Mouse (Mus musculus) activated CD4-positive, CD25-positive, alpha-beta regulatory T cell, adult 4 months (primary cell): Measurements from ENCODE around the gene Sh2b1. TPM values are rescaled to one million over a fixed set of nuclear protein-coding genes. Genes with fewer than 3 reads are reported as not detected.

Experiments used
- ATAC-seq: one replicate; pipeline ENCODE4 v1.8.0; 2017
- polyA plus RNA-seq, 2 experiments: library from polyadenylated mRNA; unstranded; fragments of 100-300 nt; shearing (Covaris generic); gene quantifications; one replicate each; pipeline ENCODE4 v1.2.1; 2017

Gene Sh2b1
- polyA plus RNA-seq, 2 experiments from 2014 or later, result 14.5 to 15.9 TPM

DNA sequence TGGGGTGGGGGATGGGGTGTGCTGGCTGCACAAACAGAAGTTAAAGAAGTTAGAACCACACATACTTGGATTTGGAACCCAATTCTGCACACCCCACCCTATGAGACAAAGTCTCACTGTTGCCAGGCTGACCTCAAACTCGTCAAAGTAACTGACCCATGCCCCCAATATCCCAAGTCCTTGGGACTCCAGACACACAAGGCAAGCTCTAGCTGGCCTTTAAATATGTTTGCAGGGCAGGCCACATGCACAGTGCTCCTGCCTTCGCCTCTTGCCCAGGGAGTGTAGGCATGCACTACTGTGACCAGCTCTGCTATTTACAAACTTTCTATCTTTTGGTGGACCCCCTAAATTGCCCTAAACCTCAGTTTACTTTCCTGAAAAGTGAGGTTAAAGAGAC lies 20.0 kb downstream of the Sh2b1 start:
- no peak for ATAC-seq

DNA sequence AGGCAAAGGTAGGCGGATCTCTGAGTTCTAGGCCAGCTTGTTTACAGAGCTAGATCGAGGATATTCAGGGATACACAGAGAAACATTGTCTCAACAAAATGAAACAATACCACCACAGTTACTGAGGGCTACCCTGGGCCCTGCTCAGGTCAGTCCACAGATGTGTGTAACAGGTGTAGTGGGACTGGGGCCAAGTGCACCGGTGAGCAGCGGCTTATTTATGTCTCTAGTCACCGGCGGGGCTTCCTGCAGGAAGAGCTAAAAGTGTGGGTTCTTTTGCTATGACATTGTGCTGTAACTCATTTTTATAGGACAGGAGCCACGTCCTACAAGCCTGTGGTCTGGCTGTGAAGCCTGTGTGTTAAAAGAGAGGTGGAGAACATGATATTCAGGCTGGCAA lies 21.4 kb downstream of the Sh2b1 start:
- no peak for ATAC-seq

DNA sequence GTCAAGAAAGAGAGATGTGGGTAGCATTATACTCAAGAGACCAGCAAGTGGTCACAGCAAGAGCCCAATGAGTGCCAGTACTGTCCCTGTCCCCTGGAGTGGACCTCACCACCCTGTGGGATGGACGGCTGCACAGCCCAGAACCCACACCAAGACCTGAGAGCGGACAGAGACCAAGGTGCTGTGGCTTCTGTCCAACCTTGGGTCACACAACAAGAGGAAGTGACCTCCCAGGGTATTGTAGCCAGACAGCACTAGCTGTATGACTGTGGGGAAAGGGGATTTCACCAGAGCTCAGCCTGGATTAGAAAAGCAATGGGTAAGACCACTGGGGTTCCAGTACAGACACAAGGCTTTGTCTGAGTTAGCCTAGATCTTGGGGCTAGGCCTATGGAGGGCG lies 23.0 kb downstream of the Sh2b1 start:
- ATAC-seq, result no peak

DNA sequence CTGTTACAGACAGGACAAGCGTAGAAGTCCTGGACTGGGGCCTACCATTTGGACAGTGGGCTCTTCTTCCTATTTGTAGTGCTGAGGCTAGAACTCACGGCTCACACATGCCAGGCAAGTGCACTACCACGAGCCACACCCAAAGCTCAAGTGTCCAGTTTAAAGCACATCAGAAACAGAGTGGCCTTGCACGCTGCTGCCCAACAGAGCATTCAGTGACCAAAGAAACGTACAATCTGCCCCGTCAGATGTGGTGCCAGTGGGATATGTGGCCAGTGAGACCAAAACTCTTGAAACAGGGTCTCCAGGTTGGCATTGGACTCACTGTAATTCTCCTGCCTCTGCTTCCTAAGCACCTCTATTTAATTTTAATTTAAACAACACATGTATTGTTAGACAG lies 24.6 kb downstream of the Sh2b1 start:
- no peak for ATAC-seq

DNA sequence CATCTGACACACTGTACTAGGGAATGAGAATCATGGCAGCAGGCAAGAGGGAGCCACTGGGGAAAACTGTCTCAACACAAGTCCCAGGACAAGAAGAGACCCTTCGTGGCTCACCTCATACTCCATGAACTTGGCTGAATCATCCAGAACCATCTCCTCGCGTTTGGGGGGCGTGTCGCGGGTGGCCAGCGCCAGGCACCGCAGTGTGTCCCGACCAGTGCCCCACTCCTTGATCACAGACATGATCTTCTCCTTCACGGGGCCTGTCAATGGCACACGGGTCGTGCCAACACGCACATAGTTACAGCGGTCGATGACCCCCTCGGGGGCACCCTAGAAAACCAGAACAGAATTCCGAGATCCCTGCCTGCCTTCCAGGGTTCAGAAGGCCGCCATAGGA lies 25.2 kb downstream of the Sh2b1 start:
- no peak for ATAC-seq

DNA sequence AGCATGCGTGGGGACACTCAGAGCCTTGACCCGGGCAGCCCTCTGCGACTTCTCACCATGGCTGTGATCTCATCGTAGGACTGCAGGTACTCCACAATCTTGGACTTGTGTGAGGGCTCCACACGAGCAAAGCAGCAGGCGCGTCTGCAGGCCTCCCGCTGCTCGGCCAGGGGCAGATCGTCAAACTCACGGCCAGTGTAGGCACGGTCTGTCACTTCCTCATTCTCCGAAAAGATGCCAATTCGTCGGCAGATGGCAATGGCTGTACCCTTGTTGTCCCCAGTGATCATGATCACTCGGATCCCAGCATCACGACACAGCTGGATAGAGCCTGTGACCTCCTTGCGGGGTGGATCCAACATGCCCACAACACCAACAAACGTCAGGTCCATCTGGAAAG lies 26.7 kb downstream of the Sh2b1 start:
- ATAC-seq, result no peak

DNA sequence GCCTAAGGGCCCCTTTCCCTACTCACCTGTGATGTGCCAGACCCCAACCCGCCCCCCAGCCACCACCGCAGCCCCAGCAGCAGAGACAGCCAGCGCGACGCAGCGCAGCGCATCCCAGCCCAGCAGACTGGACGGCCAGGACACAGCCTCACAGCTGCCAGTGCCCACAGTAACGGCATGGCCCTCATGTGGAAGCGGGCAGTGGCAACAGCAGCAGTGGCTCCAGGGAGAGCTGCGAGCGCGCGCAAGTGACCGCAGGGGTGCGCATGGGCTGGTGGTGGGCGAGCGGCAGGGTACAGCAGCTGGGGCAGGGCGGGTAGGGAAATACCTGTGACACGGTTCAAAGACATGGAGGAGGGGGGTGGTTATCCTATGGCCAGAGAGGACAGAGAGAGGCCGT lies 29.0 kb downstream of the Sh2b1 start:
- ATAC-seq, result no peak

DNA sequence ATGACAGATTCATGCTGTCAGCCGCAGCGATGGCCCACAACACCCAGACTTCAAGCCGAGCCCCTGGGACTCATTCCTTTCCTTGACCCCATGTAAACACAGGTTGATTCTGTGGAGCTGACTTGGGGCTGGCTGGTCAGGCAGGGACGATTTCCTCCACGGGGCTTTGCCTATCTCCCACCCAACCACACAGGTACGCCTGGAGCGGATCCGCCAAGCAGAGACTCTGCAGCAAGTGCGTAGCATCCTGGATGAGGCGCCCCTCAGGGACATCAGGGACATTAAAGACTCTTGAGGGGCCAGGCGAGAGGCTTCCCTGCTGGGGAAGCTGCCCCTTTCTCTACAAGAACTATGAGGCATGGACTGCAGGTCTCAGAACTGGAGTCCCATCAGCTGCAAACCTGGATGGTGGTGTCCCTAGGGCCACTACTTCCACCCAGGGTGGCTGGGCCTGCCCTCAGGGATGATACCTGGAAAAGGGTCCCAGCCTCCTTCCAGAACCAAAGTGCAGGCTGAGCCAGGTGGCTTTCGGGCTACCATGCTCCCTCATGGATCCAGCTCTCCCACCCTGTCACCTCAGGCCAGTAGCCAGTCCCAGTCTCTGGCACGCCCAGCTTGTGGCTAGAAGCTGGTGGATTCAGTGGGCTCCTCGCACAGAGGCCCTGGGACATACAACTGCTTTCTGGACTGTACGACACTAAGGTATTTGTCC lies 30.0 kb downstream of the Sh2b1 start:
- no peak for ATAC-seq

DNA sequence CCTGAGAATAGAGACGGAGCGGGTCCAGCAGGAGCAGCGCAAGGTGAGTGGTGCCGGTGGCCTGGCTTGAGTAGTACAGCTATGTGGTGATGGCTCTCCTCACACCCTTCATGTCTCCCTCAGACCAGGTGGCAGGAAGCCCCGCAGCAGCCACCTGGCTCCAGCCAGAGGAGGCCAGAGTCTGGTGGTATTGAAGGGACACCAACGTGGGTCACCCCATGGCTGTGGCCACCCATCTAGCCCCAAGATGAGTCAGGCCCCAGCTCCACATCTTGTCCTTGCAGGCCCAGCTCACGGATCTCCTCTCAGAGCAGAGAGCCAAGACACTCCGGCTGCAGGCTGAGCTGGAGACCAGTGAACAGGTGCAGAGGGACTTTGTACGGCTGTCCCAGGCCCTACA lies 30.7 kb downstream of the Sh2b1 start:
- no peak for ATAC-seq

DNA sequence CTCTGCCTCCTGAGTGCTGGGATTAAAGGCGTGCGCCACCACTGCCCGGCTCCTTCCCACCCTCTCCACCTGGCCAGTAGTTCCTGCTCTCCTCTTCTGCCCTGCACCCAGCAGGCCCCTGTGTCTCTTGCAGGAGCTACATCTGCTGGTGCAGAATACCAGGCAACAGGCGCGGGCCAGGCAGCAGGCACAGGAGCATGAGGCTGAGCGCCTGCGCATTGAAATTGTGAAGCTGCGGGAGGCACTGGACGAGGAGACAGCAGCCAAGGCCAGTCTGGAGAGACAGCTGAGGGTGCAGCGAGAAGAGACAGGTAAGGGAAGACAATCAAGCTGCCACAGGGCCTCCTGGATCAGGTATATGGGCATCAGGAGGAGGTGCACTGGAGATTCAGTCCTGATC lies 31.2 kb downstream of the Sh2b1 start:
- ATAC-seq, result no peak

DNA sequence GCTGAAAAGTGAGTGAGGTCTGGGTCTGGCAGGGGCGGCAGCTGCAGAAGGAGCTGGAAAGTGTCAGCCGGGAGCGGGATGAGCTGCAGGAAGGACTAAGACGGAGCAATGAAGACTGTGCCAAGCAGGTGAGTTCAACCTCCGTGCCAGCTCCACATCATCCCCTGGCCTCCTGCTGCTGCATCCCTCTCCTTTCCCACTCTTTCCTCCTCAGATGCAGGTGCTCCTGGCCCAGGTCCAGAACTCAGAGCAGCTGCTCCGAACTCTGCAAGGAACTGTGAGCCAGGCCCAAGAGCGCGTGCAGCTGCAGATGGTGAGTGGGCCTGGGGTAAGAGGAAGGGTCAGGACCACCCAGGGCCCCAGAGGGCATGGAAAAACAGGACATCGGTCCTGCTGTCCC lies 35.1 kb downstream of the Sh2b1 start:
- ATAC-seq, result no peak

DNA sequence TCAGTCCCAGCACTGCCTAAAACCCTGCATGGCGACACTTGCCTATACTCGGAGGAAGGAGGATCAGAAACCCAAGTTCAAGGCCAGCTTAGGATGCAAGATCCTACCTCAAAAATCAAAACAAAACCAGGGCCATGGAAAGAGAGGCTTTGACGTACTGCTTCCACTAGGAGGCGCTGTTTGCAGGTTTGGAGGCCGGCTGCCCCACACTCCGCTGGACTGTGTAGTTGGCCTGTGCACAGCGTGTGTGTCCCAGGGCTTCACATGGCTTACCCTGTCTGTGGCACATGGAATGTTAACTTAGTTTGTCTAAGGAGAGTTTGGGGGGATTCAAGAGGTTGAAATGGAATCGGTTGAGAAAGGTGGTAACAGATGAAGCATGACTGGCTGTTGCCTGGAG lies 38.4 kb downstream of the Sh2b1 start:
- ATAC-seq, result no peak

DNA sequence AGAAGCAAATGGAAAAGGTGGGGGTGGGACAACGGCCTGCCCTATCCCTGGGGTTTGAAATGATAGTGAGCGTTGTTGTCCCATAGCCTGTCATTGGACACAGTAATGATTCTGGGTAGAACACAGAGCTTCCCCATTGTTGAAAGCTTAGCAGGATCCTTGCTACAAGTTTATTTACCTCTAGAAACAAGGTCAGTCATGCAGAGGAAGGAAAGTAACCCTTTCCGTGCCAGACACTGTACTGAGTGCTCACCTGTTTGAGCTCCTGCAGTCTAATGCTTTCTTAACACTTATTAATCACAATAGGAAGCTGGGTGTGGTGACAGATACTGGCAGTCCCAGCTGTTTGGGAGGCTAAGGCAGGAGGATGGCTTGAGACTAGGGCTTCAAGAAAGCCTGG lies 39.4 kb downstream of the Sh2b1 start:
- no peak for ATAC-seq

DNA sequence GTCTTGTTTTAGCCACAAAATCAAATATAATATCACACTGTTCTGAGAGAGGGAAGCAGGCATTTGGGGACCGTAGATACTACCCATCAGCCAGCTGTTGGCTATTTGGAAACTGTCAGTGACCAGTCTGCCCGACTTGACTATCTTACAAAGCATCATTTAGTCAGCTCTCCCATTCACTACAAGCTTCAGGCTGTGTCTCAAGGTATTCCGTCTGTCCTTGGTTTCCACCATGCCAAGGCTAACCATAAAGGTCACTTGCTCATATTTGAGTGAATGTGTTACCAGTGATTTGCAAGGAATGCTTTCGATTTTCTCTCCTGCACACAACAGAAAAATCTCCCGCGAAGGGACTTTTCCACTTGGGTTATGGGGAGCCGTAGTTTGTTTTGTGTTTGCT lies 40.5 kb downstream of the Sh2b1 start:
- no peak for ATAC-seq

DNA sequence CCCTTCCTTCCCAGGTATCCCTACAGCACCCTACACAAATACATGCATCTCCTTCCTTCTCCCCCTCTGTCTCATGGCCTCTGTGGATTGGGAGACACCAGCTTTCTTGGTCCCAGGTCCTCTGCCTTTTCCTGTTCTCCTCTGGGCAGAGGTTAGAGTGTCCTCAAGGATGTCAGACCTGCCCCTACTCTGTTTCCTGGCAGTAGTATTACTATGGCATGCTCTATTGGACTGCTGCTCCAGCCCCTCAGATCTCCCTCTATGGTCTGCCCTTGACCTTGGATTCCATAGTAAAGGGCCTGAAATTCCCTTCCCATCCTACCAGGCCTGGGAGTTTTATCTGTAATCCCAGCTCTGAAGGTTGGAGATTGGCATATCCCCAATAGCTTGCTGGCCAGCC lies 45.1 kb downstream of the Sh2b1 start:
- ATAC-seq, result no peak

DNA sequence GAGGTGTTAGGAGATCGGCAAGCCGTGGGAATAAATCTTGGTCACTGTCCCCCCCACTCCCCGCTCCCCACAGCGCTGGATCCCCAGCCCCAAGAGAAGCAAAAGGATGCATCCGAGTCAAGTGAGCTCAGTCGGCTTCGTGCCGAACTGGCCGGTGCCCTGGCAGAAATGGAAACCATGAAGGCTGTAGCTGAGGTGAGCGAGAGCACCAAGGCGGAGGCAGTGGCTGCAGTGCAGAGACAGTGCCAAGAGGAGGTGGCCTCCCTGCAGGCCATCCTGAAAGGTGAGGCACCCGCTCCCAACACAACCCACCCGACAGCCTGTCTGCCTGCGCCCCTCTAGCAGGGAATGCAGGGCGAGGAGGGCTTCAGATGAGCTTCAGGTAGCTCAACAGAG lies 45.7 kb downstream of the Sh2b1 start:
- ATAC-seq, result no peak

DNA sequence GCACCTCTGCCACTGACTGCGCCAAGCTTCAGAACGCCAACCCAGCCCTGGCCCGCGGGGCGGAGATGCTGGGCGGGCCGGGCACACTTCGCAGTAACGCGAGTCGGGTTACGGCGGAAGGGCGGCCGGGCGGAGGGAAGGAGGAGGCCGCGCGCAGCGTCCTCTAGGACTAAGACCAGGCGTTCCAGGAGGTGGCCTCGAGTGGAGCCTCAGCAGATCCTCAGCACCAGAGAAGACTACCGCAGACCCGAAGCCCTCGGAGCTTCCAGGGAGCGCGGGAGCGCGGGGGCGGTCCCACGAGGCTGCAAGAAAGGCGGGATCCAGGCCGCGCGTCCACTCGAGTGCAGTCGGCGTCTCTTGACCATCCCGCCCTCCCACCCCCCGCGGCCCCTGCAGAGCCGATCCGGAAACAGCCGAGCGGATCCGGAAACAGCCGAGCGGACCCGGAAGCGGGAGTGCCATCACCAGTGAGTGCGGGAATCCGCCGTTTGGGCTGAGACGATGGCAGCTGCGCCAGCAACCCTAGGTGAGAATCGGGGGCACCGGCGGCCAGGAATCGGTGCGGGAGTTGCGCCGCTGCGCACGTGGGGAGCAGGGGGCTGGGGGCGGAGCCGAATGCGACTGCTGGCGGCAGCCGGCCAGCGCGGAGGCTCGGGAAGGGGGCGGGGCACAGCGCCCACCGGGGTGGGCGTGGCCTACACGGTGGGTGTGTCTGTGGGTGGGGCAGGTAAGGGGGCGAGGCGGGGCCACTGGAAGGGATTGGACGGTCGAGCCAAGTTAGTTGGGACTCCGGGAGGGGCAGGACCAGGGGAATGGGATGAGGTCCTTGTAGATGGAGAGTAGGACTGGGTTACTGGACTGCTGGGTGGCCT lies 46.4 kb downstream of the Sh2b1 start, which contains the start of gene Rabep2:
Gene Rabep2, plus strand, starts transcription at position 129 of the 872 bp plus-strand sequence.
- ATAC-seq, result peak; percentile 69

DNA sequence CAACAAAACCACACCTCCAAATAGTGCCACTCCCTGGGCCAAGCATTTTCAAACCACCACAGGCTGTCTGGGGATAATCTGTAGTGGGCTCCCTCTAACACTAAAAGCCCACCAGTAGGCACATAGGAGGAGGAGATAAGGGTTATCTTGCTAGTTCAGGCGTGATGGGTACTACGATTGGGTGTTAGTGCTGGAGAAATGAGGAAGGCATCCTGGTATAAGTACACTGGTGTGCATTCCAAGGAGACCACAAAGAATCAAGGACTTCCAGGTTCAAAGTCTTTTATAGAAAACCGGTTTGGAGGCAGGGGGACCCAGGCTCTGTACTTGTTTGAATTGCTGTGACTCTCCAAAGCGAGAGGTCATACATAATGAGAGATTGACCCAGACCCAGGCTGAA lies 47.1 kb downstream of the Sh2b1 start:
- no peak for ATAC-seq

DNA sequence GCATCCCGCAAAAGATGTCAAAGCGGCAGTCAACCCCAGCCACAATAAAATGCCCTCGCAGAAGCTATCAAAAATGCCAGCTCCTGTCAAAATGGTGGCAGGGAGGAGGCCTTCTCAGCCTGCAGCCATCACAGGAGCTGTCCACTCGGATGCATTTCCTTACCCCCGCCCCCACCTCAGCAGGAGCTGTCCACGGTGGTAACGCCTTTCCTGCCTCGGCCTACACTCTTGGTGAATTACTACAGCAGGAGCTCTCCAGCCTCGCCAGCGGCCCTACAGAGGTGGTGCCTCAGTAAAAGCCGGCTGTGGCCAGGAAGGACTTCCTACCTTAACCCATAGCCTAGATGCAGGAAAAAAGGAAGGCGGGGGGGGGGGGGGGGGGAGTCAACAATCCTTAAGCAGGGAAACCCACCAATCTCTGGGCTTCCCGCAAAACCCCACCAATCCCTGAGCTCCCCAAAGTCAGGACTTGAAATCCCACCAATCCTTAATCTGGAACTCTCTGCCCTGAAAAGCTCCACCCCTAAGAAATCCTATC lies 47.8 kb downstream of the Sh2b1 start:
- no peak for ATAC-seq

DNA sequence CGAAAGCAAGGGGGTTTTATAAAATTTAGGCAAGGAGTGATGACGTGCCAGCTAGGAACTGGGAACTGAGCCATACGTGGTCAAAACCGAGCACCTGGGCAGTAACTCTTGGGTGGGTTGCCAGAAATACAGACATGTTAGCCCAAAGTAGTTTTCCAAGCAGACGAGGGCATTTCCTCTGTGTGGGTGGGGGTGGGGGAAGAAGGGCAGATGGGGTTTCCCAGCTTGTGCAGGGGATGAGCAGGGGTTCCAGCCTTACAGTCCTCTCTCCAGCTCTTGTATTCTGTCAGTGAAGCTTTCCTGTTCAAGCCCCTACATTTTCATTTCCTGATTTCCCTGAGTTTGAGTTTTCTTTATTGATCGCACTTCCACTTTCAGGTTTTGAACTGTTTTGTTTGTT lies 51.1 kb downstream of the Sh2b1 start:
- ATAC-seq, result no peak

DNA sequence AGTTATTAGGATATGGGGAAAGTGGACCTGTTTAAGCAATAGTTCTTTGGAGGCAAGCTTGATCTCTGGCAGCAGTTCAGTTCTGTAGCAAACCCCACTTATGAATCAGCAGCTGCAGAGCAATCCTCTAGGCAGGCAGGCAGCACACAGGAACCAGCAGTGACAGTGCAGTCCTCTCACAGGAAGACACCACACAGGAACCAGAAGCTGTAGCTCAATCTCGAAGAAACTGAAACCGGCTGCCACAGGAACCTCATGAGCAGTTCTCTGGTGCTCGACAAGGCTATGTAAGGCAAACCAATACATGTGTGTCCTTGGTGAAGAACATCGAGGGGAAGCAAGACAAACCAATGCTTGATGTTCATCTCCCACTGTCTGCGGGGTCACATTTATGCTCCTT lies 53.5 kb downstream of the Sh2b1 start:
- no peak for ATAC-seq

DNA sequence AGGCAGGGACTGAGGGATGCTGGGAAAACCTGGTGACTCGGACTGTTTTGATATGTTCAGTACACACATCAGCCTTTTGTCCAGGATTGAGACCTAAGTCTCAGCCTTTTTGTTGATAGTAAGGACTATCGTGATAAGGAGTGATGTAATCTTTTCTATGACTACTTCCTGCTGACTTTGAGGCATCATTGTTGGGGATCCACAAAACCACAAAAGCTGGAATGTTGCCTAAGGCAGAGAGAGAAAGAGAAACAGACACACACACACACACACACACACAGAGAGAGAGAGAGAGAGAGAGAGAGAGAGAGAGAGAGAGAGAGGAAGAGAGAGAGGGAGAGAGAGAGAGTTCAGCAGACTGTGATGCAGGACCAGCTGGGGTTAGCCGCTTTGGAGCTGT lies 56.7 kb downstream of the Sh2b1 start:
- ATAC-seq, result no peak

DNA sequence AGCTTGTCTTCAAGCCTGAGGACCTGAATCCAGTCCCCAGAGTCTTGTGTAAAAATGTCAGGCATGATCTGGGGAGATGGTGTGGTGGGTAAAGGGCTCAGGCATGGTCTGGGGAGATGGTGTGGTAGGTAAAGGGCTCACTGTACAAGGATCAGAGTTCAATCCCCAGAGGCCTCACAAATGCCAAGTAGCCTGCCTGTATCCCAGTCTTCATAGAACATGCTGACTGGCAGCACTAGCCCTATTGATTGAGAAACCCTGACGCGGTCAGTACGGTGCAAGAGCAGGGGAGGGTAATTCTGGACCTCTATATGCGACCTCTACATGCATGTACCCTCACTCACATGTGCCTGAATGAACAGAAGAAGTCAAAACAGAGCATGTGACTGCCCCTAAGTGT lies 57.6 kb downstream of the Sh2b1 start:
- no peak for ATAC-seq

DNA sequence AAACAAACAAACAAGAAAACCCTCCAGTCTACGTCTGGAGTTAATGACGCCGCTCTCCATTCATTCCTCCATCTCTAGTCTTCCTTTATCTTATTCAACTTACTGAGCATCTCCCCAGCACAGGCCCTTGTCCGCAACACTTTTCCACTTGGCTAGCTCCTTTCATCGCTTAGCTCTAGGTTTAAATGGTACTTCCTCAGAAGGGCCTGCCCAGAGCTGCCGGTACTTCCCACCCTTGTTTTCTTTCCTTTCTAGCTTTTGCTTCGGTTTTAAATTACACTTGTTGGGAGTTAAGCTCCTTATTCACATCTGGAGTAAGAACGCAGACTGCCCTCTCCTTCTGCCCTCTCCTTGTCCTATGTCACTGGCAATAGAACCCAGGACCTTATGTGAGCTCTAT lies 58.2 kb downstream of the Sh2b1 start:
- ATAC-seq, result no peak
